Comparison of ENCODE assay signal across 9 mouse cellular contexts in the genomic region with DNA sequence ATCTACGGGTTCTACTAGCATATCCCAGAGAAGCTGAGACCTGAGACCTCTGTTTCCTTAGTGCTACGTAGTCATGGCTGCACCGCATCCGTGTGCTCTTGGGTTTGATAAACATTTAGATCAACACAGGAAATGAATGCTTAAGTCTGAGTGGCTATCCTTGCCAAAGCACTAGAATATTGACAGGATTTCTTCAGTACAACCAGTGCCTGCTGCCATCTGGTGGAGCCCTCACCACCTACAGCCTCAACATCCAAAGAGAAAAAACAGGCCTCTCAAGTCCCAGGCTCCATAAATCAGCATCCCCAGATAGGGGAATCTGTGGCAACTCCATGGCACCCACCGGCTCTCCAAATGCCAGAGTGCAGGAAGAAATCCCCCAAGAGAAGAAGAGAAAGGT. TPM values are rescaled to one million over a fixed set of nuclear protein-coding genes. Genes with fewer than 3 reads are reported as not detected.
A peak's percentile ranks its signal among the peaks of the same experiment; 100 is the strongest.
DNase-seq lines count a peak whose midpoint lies in the region; ATAC-seq and TF ChIP-seq lines count a peak whose summit lies in the region.
"Had no signal": no experiment of that assay in that cellular context is flagged by ENCODE, and none has a peak within 500 bp of the region (broad histone marks: within the 10 kb centered on the region; RNA-seq: fewer than 3 reads in every experiment).

No protein-coding gene starts in this region.

- WGBS in liver, postnatal 0 days (ENCODE audit: insufficient replicate concordance): 27% methylated on average over 5 of the region's 5 CpGs

- H3K27ac ChIP-seq in liver, postnatal 0 days (ENCODE audit: low read depth): no peak overlapping the region
- H3K27ac ChIP-seq: embryonic facial prominence, embryonic 15.5 days had no signal

- no peak overlapping the region for H3K4me2 ChIP-seq in liver, postnatal 0 days (ENCODE audit: low read depth, low read length)
- H3K4me2 ChIP-seq: embryonic facial prominence, embryonic 15.5 days had no signal

- peak; percentile 61 for ATAC-seq in granulocyte monocyte progenitor cell, adult 5-6 weeks (replicated peaks; ENCODE audit: poor library complexity, severe bottlenecking)
- ATAC-seq in liver, postnatal 0 days: peak; percentile 56
- ATAC-seq in inflammation-experienced regulatory T-cells, adult 6 months: no peak

- H3K36me3 ChIP-seq in liver, postnatal 0 days (replicated peaks; ENCODE audit: insufficient read depth, low read length): peaks cover 32% of the 10 kb centered on the region

- no peaks in the 10 kb centered on the region for H3K4me1 ChIP-seq in liver, postnatal 0 days (ENCODE audit: insufficient read depth)
- H3K4me1 ChIP-seq: embryonic facial prominence, embryonic 15.5 days had no signal

- no peak for TF ChIP-seq EP300 in liver, postnatal 0 days (IDR thresholded peaks at IDR 0.05; ENCODE audit: low read depth)

- no peaks in the 10 kb centered on the region for H3K27me3 ChIP-seq in liver, postnatal 0 days (ENCODE audit: insufficient read depth, low read length)
- H3K27me3 ChIP-seq: embryonic facial prominence, embryonic 15.5 days had no signal

- H3K4me3 ChIP-seq in liver, postnatal 0 days (ENCODE audit: low read depth, low read length): no peak overlapping the region
- H3K4me3 ChIP-seq: embryonic facial prominence, embryonic 15.5 days had no signal

- no peak overlapping the region for H3K9ac ChIP-seq in liver, postnatal 0 days (replicated peaks)
- H3K9ac ChIP-seq: embryonic facial prominence, embryonic 15.5 days had no signal

- TF ChIP-seq CTCF in liver, postnatal 0 days (IDR thresholded peaks at IDR 0.05; ENCODE audit: low read depth): peak; percentile 76

- DNase-seq in 3T3-L1 (ENCODE audit: low read depth, low spot score): peak; percentile 84
- peak; percentile 84 for DNase-seq in NIH3T3 (ENCODE audit: low read depth)
- peak; percentile 79 to 84 for DNase-seq in cerebellum, postnatal 25 days
- peak; percentile 85 for DNase-seq in kidney, postnatal 10 days
- peak; percentile 66 for DNase-seq in liver, postnatal 0 days
- peak; percentile 49 for DNase-seq in ovary, postnatal 14 days (ENCODE audit: low spot score)

- no peaks in the 10 kb centered on the region for H3K9me3 ChIP-seq in liver, postnatal 0 days (ENCODE audit: low read length)
- H3K9me3 ChIP-seq: embryonic facial prominence, embryonic 15.5 days had no signal

RNA-seq across cellular contexts. Expression of a gene that starts 17.3 kb away (rescaled TPM):
- not detected in 2 replicates for total RNA-seq in granulocyte monocyte progenitor cell, adult 5-6 weeks (2014; fragmentation: Nextera tagmentation)
- not detected in 2 replicates for total RNA-seq in granulocyte monocyte progenitor cell, adult 5-6 weeks (2017)
- 24.8 and 27.7 TPM in 2 replicates for polyA plus RNA-seq in liver, postnatal 0 days (2015; fragmentation: Nextera tagmentation; extraction: Ambion mirVana)
- under 1 TPM in 2 of 3 experiments, not detected in 1; 0.31 to 0.71 TPM for polyA plus RNA-seq in inflammation-experienced regulatory T-cells, adult 6 months (2017; shearing (Covaris generic))

Comparison
In these comparisons a context has a peak if more than half of its experiments do, and no peak if none do; other contexts are left out.
1. RNA of a gene that starts 17.3 kb away (polyA plus RNA-seq): 24.8 to 27.7 TPM in liver, postnatal 0 days; 0.31 to 0.71 TPM in inflammation-experienced regulatory T-cells, adult 6 months; every median in the first group is over 10 times any median in the second.
2. Peak in every context shown above with its lines, with median percentiles within 50 percentile points of each other: DNase-seq.